Mouse (Mus musculus) CH12.LX (cell line): ENCODE results near the gene Zeb2.

ENCODE experiments used
- CTCF ChIP-seq, 2 experiments: IDR thresholded peaks in 1 of 2; conservative IDR thresholded peaks in 1 of 2; 2 replicates each; pipeline ENCODE4 v1.5.1; 2011 to 2012; ENCODE audit warnings: low read depth in 2 of 2, low read length in 2 of 2, improper control_type of control experiment in 1 of 2, inconsistent platforms in 1 of 2, mild to moderate bottlenecking in 1 of 2, moderate library complexity in 1 of 2
- ELF1 ChIP-seq: IDR thresholded peaks from 2 replicates; pipeline ENCODE4 v1.6.1; 2014; ENCODE audit warnings: low read depth, mild to moderate bottlenecking, inconsistent platforms, low read length, improper control_type of control experiment
- EP300 ChIP-seq: IDR thresholded peaks from 2 replicates; pipeline ENCODE4 v1.6.1; 2011; ENCODE audit warnings: low read length, improper control_type of control experiment
- HCFC1 ChIP-seq: IDR thresholded peaks from 2 replicates; pipeline ENCODE4 v1.6.1; 2012; ENCODE audit warnings: low read depth, mild to moderate bottlenecking, inconsistent platforms, low read length, improper control_type of control experiment
- IRF4 ChIP-seq: IDR thresholded peaks from 2 replicates; pipeline ENCODE4 v1.6.1; 2014; ENCODE audit warnings: low read depth, mild to moderate bottlenecking, inconsistent platforms, low read length, improper control_type of control experiment
- JUN ChIP-seq: IDR thresholded peaks from 2 replicates; pipeline ENCODE4 v1.6.1; 2011; ENCODE audit warnings: low read depth, mild to moderate bottlenecking, low read length, improper control_type of control experiment, moderate library complexity; ENCODE audit not compliant: insufficient read depth
- MYC ChIP-seq: IDR thresholded peaks from 2 replicates; pipeline ENCODE4 v1.6.1; 2011; ENCODE audit warnings: low read depth, mild to moderate bottlenecking, improper control_type of control experiment, low read length
- POLR2A ChIP-seq: IDR thresholded peaks from 2 replicates; pipeline ENCODE4 v1.6.1; 2011; ENCODE audit warnings: low read depth, mild to moderate bottlenecking, improper control_type of control experiment, low read length
- TCF12 ChIP-seq: IDR thresholded peaks from 2 replicates; pipeline ENCODE4 v1.6.1; 2014; ENCODE audit warnings: low read depth, mild to moderate bottlenecking, inconsistent platforms, low read length, improper control_type of control experiment
- ZKSCAN1 ChIP-seq: IDR thresholded peaks from 2 replicates; pipeline ENCODE4 v1.6.1; 2012; ENCODE audit warnings: low read depth, inconsistent platforms, low read length, improper control_type of control experiment, borderline replicate concordance

GRCm38 (mm10) chr2:44969226-44969625, 148.0 kb downstream of the Zeb2 start:
- no peak for TF ChIP-seq JUN
- TF ChIP-seq MYC = no peak
- no peak for TF ChIP-seq CTCF (conservative IDR thresholded peaks at IDR 0.05 in 1 of 2, IDR thresholded peaks at IDR 0.05 in 1 of 2; ENCODE audit: low read depth in 2 of 2, low read length in 2 of 2)
- no peak for TF ChIP-seq HCFC1
- no peak for TF ChIP-seq EP300
- TF ChIP-seq ZKSCAN1 = no peak
- no peak for TF ChIP-seq TCF12
- no peak for TF ChIP-seq ELF1
- TF ChIP-seq POLR2A = no peak
- TF ChIP-seq IRF4 = no peak
